Mouse (Mus musculus) lung, postnatal 0 days (tissue): ENCODE measurements around the gene Capn11. TPM values are rescaled to one million over a fixed set of nuclear protein-coding genes. Genes with fewer than 3 reads are reported as not detected.

Experiments used
- ATAC-seq: fragments of 200-750 bp; cut with Nextera tagmentation; 2 replicates; pipeline ENCODE4 v1.8.0; 2017; ENCODE audit warnings: moderate library complexity
- DNase-seq: peaks from one replicate; pipeline ENCODE4 v3.0.0-alpha.2; 2016; ENCODE audit warnings: low spot score
- H3K27ac ChIP-seq: fragments of 300-500 bp; sonication (generic); 2 replicates; pipeline ENCODE4 v1.5.1; 2014; ENCODE audit warnings: antibody characterized with exemption, mild to moderate bottlenecking, low read length, mixed read lengths
- H3K27me3 ChIP-seq: fragments of 300-500 bp; sonication (generic); replicated peaks from 2 replicates; pipeline ENCODE4 v1.6.1; 2014; ENCODE audit warnings: low read length, mixed read lengths; ENCODE audit not compliant: insufficient read depth
- H3K36me3 ChIP-seq: fragments of 300-500 bp; sonication (generic); 2 replicates; pipeline ENCODE4 v1.6.1; 2014; ENCODE audit warnings: low read length, mixed read lengths; ENCODE audit not compliant: insufficient read depth
- H3K4me1 ChIP-seq: fragments of 300-500 bp; sonication (generic); 2 replicates; pipeline ENCODE4 v1.6.1; 2014; ENCODE audit warnings: antibody characterized with exemption, low read depth, low read length, mixed read lengths; ENCODE audit not compliant: insufficient read depth
- H3K4me2 ChIP-seq: fragments of 300-500 bp; sonication (generic); replicated peaks from 2 replicates; pipeline ENCODE4 v1.6.1; 2014; ENCODE audit warnings: low read depth, mild to moderate bottlenecking, low read length, moderate library complexity, mixed read lengths
- H3K4me3 ChIP-seq: fragments of 300-500 bp; sonication (generic); 2 replicates; pipeline ENCODE4 v1.5.1; 2014; ENCODE audit warnings: low read depth, low read length
- H3K9ac ChIP-seq: fragments of 300-500 bp; sonication (generic); replicated peaks from 2 replicates; pipeline ENCODE4 v1.6.1; 2014; ENCODE audit warnings: low read depth, mild to moderate bottlenecking
- H3K9me3 ChIP-seq: fragments of 300-500 bp; sonication (generic); 2 replicates; pipeline ENCODE4 v1.6.1; 2016; ENCODE audit warnings: low read length, mixed read lengths
- CTCF ChIP-seq: IDR thresholded peaks from 2 replicates; pipeline ENCODE4 v1.5.1; 2016; ENCODE audit warnings: antibody characterized with exemption, mild to moderate bottlenecking
- EP300 ChIP-seq: IDR thresholded peaks from 2 replicates; pipeline ENCODE4 v1.6.1; 2016; ENCODE audit warnings: antibody characterized with exemption, mild to moderate bottlenecking, control low read depth
- WGBS: fragments of 180-500 bp; shearing (Covaris S2); extraction: QIAGEN DNeasy Blood & Tissue Kit; methylation state at CpG from one replicate; pipeline ENCODE4 v1.1.7; 2014; 5-methylcytosine and 5-hydroxymethylcytosine counted together
- polyA plus RNA-seq: library from polyadenylated mRNA; unstranded; fragments of >200 nt; fragmentation: Nextera tagmentation; extraction: Ambion mirVana; gene quantifications from 2 replicates; pipeline ENCODE4 v1.2.1, GENCODE M21; 2015

The Capn11 gene
- polyA plus RNA-seq, 1 experiment from 2014 or later: not detected

- H3K4me1 ChIP-seq: peaks cover 51% of the 10 kb centered on the region
- 51% methylated on average over 16 of the region's 16 CpGs for WGBS
- H3K4me2 ChIP-seq: peak overlapping the region; percentile 32
- 0 out of 2 replicates have a peak overlapping the region, but pooled peaks have one; percentile 8 for H3K4me3 ChIP-seq
- ATAC-seq (no peak), DNase-seq (no peak)
- no peaks in the 10 kb centered on the region for H3K36me3 ChIP-seq
- H3K27me3 ChIP-seq: no peaks in the 10 kb centered on the region
- peak overlapping the region; percentile 59; the same call in 1 of the 2 replicates for H3K27ac ChIP-seq
- TF ChIP-seq CTCF (no peak), EP300 (no peak)
- peak overlapping the region; percentile 29 for H3K9ac ChIP-seq
- no peaks in the 10 kb centered on the region for H3K9me3 ChIP-seq
Observed at GRCm38 (mm10) chr17:45591701-45592605, 67.2 kb downstream of the Capn11 start.

- Histone ChIP-seq H3K9me3 (no peaks in the 10 kb centered on the region), H3K27me3 (no peaks in the 10 kb centered on the region), H3K4me3 (no peak overlapping the region), H3K4me1 (peaks cover 46% of the 10 kb centered on the region), H3K4me2 (no peak overlapping the region), H3K27ac (no peak overlapping the region), H3K9ac (no peak overlapping the region), H3K36me3 (no peaks in the 10 kb centered on the region)
- no peak for DNase-seq
- TF ChIP-seq CTCF (peak; percentile 14; the same call in 1 of the 2 replicates), EP300 (no peak)
- WGBS: 67% methylated on average over 6 of the region's 6 CpGs
- no peak for ATAC-seq
Observed at GRCm38 (mm10) chr17:45590410-45590809, 68.7 kb downstream of the Capn11 start.

- WGBS: 94% methylated on average over 8 of the region's 8 CpGs
- no peak overlapping the region for H3K4me2 ChIP-seq
- H3K27ac ChIP-seq: no peak overlapping the region
- no peaks in the 10 kb centered on the region for H3K9me3 ChIP-seq
- no peaks in the 10 kb centered on the region for H3K36me3 ChIP-seq
- no peak for DNase-seq
- no peak for ATAC-seq
- peaks cover 45% of the 10 kb centered on the region for H3K4me1 ChIP-seq
- H3K4me3 ChIP-seq: no peak overlapping the region
- H3K27me3 ChIP-seq: no peaks in the 10 kb centered on the region
- TF ChIP-seq EP300: no peak
- no peak for TF ChIP-seq CTCF
- H3K9ac ChIP-seq: no peak overlapping the region
Observed at GRCm38 (mm10) chr17:45589844-45590243, 69.3 kb downstream of the Capn11 start.

GRCm38 (mm10) chr17:45589236-45589635 is 69.9 kb downstream of the Capn11 start:
- TF ChIP-seq CTCF (no peak), EP300 (no peak)
- no peak for DNase-seq
- no peaks in the 10 kb centered on the region for H3K36me3 ChIP-seq
- H3K27me3 ChIP-seq: no peaks in the 10 kb centered on the region
- no peak overlapping the region for H3K9ac ChIP-seq
- WGBS: 98% methylated on average over 7 of the region's 7 CpGs
- ATAC-seq: no peak
- no peak overlapping the region for H3K4me2 ChIP-seq
- H3K4me3 ChIP-seq: no peak overlapping the region
- H3K9me3 ChIP-seq: no peaks in the 10 kb centered on the region
- H3K27ac ChIP-seq: no peak overlapping the region
- peaks cover 45% of the 10 kb centered on the region for H3K4me1 ChIP-seq

GRCm38 (mm10) chr17:45588370-45588769 is 70.8 kb downstream of the Capn11 start:
- TF ChIP-seq EP300 (no peak), CTCF (no peak)
- no peaks in the 10 kb centered on the region for H3K27me3 ChIP-seq
- no peak overlapping the region for H3K27ac ChIP-seq
- H3K36me3 ChIP-seq: no peaks in the 10 kb centered on the region
- DNase-seq: no peak
- no peak overlapping the region for H3K9ac ChIP-seq
- WGBS: 88% methylated on average over 6 of the region's 7 CpGs
- no peak overlapping the region for H3K4me3 ChIP-seq
- no peak overlapping the region for H3K4me2 ChIP-seq
- no peak for ATAC-seq
- no peaks in the 10 kb centered on the region for H3K9me3 ChIP-seq
- peaks cover 42% of the 10 kb centered on the region for H3K4me1 ChIP-seq

GRCm38 (mm10) chr17:45586449-45586837 is 72.7 kb downstream of the Capn11 start:
- no peaks in the 10 kb centered on the region for H3K9me3 ChIP-seq
- no peak for ATAC-seq
- no peaks in the 10 kb centered on the region for H3K27me3 ChIP-seq
- H3K9ac ChIP-seq: no peak overlapping the region
- no peaks in the 10 kb centered on the region for H3K36me3 ChIP-seq
- 97% methylated on average over 3 of the region's 3 CpGs for WGBS
- H3K27ac ChIP-seq: peak overlapping the region; percentile 83
- DNase-seq: no peak
- TF ChIP-seq EP300 (no peak), CTCF (peak; percentile 60)
- H3K4me3 ChIP-seq: no peak overlapping the region
- no peak overlapping the region for H3K4me2 ChIP-seq
- H3K4me1 ChIP-seq: peaks cover 26% of the 10 kb centered on the region
